Mouse (Mus musculus): ENCODE data around the gene Akap6. TPM values are rescaled to one million over a fixed set of nuclear protein-coding genes. Genes with fewer than 3 reads are reported as not detected.

Akap6 gene
- total RNA-seq, 2 experiments from 2014 or later, result 97.4 to 99.6 TPM

DNA sequence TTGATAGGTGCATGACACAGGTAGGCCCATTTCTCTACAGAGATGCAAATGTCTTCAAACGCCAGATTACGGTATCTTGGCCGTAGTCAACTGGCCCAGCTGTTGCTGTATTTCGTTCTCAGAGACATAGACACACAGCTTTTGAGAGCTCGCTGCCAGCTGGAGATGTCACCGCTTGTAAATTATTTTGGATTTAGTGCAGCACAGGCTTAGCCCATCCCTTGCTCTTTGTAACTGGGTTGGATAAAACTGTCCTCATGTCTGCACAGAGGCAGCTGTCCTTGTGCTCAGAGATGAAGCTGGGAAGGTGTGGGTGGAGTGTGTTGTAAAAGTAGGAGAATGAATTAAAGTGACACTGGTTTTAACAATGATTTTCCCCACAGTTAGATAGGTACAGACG is 193.3 kb downstream of the Akap6 start:
- intact Hi-C loops (cut with DNase I), result loop anchor here (5.0 to 10.0 kb wide), 5 partner anchors 40 to 880 kb away; no protein-coding TSS in a partner anchor
- DNase-seq, result no peak

DNA sequence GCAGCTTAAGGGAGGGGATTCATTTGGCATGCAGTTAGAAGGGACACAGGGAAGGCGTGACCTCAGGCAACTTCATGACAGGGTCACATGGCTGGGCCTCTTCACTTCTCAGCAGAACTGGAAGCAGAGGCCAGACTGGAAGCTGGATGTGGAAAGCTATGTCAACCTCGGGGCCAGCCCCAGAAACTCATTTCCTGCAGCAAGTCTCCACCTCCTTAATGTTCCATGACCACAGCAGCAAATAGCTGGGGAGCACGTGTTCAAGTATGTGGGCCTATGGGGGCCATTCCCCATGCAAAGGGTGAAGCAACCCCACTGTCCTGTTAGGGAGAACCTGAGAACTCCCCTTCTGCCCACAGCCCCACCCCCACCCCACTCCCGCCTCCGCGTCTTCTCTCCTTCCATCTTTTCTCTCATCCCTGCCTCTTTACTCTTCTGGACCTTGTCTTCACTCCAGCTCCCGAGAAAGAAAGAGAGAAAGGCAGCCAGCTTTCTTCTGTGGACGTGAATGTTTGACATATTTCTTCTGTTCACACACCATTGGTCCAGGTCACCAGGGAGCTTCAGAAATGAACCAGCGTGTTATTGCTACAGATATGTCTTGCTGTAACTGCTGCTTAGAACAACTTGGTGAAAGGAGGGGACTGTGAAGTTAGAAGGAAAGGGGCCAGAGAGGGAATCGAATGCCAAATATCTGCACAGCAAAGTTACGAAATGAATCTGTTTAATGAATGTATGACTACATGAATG is 194.6 kb downstream of the Akap6 start:
- intact Hi-C loops (cut with DNase I), result loop anchor here (2.0 to 10.0 kb wide), 6 partner anchors 42 to 882 kb away; no protein-coding TSS in a partner anchor
- DNase-seq, result peak in 1 of 2 experiments; percentile 42

DNA sequence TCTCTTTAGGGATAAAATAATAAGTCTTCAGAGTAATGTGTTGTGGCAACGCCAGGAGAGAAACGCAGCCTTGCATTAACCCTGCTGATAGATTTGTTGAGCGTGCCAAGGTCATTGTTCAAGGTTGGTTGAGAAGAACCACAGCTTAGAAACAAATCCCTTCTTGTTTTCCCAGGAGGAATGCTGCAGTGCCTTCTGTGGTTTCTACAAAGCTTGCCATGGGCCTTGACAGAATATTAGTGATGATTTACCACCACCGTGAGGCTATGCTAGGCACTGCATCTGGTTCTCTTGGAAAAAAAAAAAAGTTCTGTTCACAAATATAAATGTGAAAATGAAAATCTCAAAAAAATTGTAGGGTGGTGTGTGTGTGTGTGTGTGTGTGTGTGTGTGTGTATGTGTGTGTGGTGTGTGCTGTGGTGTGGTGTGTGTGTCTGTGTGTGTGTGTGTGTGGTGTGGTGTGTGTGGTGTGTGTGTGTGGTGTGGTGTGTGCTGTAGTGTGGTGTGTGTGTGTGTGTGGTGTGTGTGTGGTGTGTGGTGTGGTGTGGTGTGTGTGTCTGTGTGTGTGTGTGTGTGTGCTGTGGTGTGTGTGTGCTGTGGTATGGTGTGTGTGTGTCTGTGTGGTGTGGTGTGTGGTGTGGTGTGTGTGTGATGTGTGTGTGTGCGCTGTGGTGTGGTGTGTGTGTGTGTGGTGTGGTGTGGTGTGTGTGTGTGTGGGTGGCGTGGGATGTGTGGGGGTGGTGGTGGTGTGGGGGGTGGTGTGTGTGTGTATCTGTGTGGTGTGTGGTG is 196.7 kb downstream of the Akap6 start:
- peak; percentile 51 to 55 for DNase-seq
- intact Hi-C loops (cut with DNase I), result loop anchor here (1.0 to 10.0 kb wide), 5 partner anchors 60 to 859 kb away; no protein-coding TSS in a partner anchor

DNA sequence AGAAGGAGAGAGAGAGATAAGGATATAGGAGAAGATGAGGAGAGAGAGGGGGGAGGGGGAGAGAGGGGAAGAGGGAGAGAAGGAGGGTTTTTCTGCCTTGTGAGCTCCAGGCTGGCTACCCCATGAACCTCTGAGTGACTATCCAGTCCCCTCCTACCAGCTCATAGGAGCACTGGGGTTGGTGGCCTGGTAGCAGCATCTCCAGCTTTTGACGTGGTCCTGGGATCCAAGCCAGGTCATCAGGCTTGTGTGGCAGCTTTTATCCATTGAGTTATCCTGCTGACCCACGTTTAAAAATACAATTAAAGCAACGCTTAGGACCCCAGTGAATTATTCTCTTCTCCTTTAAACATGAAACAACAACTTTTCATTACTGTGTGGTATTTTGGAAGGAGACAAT is 197.6 kb downstream of the Akap6 start:
- intact Hi-C loops (cut with DNase I), result loop anchor here (5.0 to 10.0 kb wide), 2 partner anchors 262 to 859 kb away; no protein-coding TSS in a partner anchor
- no peak for DNase-seq

DNA sequence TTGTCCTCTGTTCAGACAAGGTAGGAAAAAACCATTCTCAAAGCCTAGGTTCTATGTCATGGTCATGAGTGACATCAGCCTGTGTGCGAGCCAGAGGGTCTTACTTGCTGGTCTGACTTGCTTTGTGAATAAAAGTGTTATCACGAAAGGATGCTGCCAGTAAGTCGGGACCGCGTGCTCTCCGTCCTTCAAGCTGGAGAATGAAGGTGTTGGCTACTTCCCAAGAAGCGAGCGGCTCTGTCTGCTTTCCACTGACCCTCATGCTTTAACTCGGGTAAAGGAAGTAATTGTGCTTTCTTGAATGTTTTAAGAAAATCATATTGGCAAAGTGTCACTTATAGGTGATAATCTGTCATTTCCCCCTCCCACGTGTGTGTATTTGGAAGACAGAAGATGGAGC is 198.9 kb downstream of the Akap6 start:
- no peak for DNase-seq
- intact Hi-C loops (cut with DNase I), result loop anchor here (5.0 to 10.0 kb wide), 2 partner anchors 263 to 861 kb away; no protein-coding TSS in a partner anchor

DNA sequence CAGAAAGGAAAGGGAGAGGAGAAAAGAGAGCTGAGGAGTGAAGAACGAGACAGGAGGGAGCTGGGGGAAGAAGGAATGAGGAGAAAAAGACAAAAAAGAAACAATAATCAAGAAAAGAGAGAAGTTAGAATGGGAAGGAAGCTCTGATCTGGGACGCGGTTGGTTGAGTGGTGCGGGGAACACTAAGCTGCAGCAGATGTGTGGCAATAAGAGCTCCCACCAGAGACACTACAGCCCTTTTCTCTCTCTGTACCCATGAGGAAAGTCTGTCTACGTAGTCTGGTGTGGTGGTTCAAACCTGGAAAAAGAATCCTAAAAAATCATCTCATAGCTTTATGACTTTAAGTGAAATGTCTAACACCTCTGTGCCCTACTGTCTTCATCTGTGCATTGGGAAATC is 204.9 kb downstream of the Akap6 start:
- intact Hi-C loops (cut with DNase I), result no loop called here
- DNase-seq, result no peak

DNA sequence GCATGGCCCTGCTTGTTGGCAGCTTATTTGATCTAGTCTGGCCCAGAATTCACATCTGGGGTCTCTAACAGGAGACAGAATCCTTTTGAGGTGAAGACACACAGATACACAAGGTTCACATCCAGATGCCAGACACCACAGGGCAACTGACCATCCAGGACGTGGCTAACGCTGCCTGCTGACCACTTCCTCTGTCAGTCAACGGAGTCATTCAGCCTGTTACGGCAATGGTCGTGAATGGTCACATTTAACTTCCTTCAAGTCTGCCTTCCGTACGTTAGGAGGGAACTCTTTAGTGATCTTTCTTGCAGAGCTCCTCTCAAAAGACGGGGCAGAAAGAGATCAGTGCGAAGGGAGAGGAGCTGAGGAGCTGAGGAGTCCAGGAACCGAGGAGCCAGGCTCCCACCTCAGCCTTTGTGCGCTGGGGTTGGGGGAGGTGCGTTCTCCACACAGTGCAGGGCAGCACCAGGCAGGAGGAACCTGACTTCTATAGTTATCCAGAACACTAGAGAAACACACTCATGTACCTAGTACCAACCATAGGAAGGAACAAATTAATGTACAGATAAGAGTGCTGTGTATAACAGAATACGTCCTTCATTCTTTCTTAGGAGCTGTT is 209.4 kb downstream of the Akap6 start:
- intact Hi-C loops (cut with DNase I), result no loop called here
- DNase-seq, result no peak

DNA sequence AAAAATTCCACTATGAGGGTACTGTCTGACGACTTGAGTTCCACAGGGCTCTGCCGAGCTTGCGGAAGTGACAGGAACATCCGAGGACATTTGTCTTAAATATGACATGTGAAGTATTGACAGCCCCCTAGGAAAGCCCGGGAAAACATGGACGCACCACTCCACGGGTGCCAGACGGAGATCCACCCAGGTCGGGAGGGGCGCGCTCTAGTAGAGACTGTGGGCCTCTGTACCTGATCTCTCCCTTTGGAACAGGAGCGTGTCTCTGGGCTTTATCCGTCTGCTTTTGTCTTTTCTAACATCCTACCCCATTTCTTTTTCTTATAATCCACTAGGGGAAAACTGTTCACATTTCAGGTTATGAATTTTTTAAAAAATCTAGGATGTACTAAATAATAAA is 211.2 kb downstream of the Akap6 start:
- intact Hi-C loops (cut with DNase I), result loop anchor here (2.0 to 10.0 kb wide), 4 partner anchors 344 to 1647 kb away; no protein-coding TSS in a partner anchor
- no peak for DNase-seq

DNA sequence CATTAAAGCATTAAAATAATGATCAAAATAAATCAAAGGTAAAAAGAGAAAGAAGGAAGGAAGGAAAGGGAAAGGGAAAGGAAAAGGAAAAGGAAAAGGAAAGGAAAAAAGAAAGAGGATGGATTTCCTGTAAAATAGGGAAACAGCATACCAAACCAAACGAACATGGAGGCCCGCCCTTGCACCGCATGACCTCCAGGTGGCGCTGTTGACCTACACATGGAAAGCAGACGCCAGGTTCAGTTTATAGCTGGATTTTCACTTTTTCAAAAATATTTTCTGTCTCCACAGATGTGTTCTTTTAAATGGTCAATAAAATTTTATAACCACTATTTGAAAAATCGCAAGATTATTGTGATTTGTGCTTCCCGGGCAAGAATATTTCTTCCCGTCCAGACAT is 211.6 kb downstream of the Akap6 start:
- intact Hi-C loops (cut with DNase I), result loop anchor here (2.0 to 10.0 kb wide), 4 partner anchors 344 to 1646 kb away; no protein-coding TSS in a partner anchor
- DNase-seq, result peak; percentile 73 to 81

DNA sequence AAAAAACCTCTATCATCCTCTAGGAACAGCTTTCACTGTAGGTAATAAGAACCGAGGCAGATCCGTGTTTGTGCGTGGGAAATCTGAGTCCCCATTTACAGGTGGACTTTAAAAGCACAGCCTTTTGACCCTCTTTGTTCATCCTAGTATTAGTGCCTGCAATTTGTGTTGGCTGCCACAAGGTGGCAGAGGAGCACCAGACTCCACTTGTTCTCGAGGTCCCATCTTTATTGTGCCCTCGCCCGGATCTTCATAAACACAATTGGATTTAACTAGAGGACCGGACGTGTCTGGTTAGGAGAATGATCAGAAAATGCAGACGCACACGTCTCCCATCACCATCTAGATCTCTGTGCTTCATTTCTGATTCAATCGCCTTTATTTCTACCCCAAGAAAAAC is 219.8 kb downstream of the Akap6 start:
- intact Hi-C loops (cut with DNase I), result loop anchor here (10.0 kb wide), 1 partner anchor 336 kb away; no protein-coding TSS in a partner anchor
- peak in 1 of 2 experiments; percentile 31 for DNase-seq

DNA sequence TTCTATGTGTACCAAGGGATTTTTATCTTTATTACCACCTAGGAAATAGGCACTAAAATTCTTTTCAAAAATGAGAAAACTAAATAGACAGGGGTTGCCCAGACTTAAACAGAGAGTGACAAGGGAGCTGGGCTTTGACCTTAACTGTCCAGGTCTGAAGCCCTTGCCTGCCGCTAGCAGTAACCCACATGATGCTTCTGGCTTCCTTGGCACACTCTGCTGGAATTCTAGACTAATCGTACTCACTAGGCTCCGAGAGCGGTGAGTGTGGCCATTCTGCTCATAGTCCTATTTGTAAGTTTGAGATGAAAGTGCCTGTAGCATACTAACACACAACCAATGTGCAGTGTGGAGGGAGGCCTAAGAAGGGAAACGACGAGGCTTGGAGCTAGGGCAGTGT is 223.3 kb downstream of the Akap6 start:
- DNase-seq, result no peak
- intact Hi-C loops (cut with DNase I), result no loop called here

DNA sequence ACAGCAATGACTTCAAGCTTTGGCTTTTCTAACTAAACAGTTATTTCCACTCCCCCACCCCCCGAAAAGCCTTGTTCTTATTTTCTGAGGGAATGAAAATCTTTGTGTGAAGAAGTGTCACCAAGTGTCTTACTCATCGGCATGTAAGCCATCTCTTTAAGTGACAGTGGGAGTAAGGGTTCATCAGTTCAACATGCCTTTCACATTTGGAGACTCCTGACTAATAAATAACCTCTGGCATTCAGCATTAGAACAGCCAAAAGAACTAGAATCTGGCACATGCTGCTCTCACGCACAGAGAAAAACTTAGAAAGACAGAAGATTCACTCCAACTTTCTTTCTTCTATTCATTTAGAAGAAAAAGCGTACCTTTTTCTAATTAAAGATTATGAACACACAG is 226.3 kb downstream of the Akap6 start:
- DNase-seq, result no peak
- intact Hi-C loops (cut with DNase I), result no loop called here

DNA sequence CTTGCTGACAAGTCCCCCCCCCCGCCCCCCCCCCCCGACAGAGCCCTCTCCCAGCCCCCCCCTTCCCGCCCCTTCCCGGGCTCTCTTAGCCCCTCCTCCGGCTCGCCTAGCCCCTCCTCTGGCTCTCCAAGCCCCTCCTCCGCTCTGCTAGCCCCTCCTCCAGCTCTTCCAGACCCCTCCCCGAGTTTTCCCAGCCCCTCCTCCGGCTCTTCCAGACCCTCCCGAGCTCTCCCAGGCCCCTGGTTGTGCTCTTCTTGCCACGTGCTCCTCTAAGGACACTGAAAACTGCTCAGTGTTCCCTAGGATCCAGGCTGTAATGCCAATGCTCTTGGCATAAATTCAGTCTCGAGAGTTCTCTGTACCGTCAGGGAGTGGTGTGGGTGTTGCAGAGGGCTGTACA is 234.6 kb downstream of the Akap6 start:
- intact Hi-C loops (cut with DNase I), result no loop called here
- DNase-seq, result no peak

DNA sequence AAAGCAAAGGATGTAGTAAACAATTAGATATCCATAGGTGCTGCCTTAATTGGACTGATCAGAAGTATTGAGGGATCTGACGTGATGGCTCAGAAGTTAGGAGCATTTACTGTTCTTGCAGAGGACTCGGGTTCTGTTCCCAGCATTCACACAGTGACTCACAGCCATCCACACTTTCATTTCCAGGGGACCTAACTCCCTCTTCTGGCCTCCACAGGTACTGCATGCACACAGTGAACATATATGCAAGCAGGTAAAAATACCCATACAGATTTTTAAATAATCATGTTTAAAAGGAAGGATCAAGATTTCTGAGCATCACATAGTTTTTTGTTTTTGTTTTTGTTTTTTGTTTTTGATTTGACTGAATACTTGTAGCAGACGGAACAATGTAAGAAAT is 235.8 kb downstream of the Akap6 start:
- DNase-seq, result no peak
- intact Hi-C loops (cut with DNase I), result no loop called here

DNA sequence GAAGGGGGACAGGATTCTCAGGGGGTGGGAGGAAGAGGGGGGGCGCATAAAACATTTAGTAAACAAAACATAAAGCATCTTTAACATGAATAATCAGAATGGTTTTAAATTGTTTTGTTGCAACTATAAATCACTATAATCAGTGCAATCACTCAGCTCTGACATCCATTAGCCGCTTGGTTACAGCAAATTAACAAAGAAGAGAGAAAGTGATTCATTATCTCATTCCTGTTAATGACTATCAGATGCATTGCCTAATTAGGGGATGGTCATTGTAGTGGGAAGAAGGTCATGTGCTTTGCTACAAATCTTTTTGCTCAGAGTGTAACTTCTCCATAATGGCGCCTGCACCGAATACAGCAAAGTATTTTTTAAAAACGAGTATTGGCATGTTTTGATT is 239.6 kb downstream of the Akap6 start:
- intact Hi-C loops (cut with DNase I), result no loop called here
- no peak for DNase-seq

DNA sequence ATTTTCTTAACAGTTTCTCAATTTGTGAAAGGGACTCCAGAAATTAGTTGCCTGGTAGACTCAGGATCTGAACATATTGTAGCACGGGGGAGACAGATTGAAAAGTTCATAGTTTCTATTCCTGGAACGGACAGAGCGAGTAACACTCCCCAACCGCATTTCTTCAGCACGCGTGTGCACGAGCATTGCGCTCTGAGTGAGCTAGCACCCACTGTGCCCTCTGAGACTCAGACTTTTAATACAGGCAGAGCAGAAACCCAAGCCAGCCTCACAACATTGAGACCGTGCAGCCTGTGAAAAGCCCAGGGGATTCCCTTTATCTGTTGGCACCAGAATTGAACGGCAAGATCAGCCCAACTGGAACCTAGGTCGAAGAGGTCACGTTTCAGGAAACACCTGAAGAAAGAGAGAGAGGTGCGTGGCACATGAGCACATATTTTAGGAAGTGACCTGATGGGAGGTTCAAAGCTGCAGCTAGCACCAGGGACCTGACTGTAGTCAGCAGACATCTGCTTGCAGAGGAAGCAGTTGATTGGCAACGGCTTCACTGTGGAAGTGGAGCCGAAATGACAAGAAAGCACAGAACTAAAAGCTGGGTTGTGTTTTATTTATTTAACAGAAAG is 240.3 kb downstream of the Akap6 start:
- intact Hi-C loops (cut with DNase I), result no loop called here

DNA sequence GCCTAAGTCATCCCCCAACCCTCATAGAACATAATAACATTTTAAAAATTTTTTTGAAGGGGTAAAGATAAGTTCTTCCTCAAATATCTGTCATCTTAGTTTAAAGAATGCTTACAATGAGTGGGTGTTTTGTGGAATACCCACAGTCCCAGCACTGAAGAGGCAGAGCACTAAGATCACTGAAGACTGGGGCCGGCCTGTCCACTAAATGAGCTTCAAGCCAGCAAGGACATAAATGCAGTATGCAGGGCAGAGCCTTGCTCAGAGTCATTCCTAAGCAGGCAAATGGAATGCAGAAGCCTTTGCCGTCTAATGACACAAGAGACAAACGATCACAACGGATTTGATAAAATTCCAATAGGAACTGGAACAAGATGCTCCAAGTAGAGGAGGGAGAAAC is 242.8 kb downstream of the Akap6 start:
- intact Hi-C loops (cut with DNase I), result no loop called here
- no peak for DNase-seq

More for the DNA sequence above, 240.3 kb downstream of the Akap6 start:
- DNase-seq, result no peak

DNA sequence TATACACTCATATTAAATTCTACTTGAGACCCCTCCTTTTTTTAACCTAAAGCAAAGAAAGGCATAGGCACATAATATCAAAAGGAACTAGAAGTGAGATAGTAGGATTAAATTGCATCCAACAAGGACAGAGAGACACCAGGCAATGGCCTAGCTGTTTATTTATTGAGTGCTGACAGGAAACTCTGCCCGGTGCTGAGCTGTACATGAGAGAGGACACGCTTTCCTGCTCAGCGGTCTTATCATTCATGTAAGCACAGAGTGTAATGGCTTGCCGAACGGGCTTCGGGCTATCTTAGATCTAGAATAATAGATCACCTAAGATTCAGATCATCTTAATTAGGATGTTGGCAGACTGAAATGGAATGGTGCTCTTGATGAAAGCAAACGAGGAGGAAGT is 245.1 kb downstream of the Akap6 start:
- intact Hi-C loops (cut with DNase I), result no loop called here
- DNase-seq, result no peak

DNA sequence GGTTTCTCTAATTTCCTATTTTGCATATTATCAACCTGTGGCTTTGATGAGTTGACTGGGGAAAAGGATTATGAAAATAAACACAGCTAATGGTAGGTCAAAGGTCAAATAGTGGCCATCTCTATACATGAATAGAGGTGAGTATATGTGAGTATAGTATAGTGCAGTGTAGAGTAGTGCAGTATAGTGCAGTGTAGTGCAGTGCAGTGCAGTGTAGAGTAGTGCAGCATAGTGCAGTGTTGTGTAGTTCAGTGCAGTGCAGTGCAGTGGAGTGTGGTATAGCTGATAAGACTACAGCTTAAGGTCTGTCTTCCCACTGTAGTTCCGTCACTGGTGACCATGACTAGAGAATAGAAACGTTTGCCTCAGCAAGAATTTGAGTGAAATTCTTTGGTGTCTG is 245.8 kb downstream of the Akap6 start:
- DNase-seq, result no peak
- intact Hi-C loops (cut with DNase I), result no loop called here

DNA sequence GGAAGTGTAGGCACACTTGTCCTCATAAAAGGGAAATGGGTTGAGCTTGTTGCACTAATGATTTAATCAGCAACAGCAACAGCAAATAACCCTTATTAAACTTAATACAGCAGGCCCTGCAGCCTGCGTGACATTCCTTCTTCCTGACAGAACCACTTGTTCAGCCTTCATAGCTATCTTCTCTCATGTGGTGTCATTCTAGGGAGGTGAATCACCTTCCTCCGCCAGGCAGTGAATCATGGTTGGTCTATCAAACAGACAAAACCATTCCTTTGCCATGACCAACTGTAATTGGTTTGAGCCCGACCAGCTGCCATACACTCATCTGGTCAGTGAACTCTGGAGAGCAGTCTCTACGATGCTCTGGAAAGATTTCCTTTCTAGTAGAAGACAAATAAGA is 251.5 kb downstream of the Akap6 start:
- DNase-seq, result no peak
- intact Hi-C loops (cut with DNase I), result no loop called here

DNA sequence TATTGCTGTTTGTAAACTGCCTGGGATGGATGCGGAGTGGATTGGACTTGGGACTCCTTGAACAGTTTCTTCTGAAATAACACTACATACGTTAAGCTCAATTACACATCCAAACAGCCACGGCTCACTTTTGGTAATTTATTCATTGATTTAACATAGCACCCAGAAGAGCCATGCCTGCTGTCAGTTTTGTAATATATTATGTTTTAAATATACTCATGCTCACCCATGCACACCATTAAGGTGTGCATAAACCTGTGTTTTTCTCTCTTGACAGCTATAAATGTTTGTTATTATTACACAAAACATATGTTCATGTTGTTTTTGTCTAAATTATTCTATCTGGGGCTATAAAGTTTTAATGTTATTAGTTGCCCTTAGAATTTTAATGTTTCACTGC is 258.4 kb downstream of the Akap6 start:
- intact Hi-C loops (cut with DNase I), result no loop called here
- no peak for DNase-seq
